Mouse (Mus musculus) lung, postnatal 10 days (tissue): Measurements from ENCODE around the gene Ccdc60.

Source experiments
- DNase-seq: peaks from one replicate; pipeline ENCODE4 v3.0.0; 2021

The Ccdc60 gene

GRCm38 (mm10) chr5:116288849-116289570 lies at the start of gene Ccdc60:
TSS of gene Ccdc60 (minus strand) at chr5:116288985.
- peak; percentile 27 for DNase-seq

- DNase-seq: no peak
Measured at GRCm38 (mm10) chr5:116336191-116336590, 47.4 kb upstream of the Ccdc60 start.

- DNase-seq: no peak
Measured at GRCm38 (mm10) chr5:116328911-116329310, 40.1 kb upstream of the Ccdc60 start.

GRCm38 (mm10) chr5:116323401-116323800 lies 34.6 kb upstream of the Ccdc60 start:
- no peak for DNase-seq

- DNase-seq: no peak
Measured at GRCm38 (mm10) chr5:116322365-116323027, 33.7 kb upstream of the Ccdc60 start.

- no peak for DNase-seq
Measured at GRCm38 (mm10) chr5:116313711-116314110, 24.9 kb upstream of the Ccdc60 start.

GRCm38 (mm10) chr5:116312111-116312737 lies 23.4 kb upstream of the Ccdc60 start:
- no peak for DNase-seq

- no peak for DNase-seq
Measured at GRCm38 (mm10) chr5:116311636-116312035, 22.9 kb upstream of the Ccdc60 start.

- DNase-seq: peak; percentile 56
Measured at GRCm38 (mm10) chr5:116309383-116309801, 20.6 kb upstream of the Ccdc60 start.

GRCm38 (mm10) chr5:116305557-116305956 lies 16.8 kb upstream of the Ccdc60 start:
- DNase-seq: no peak

GRCm38 (mm10) chr5:116305146-116305545 lies 16.4 kb upstream of the Ccdc60 start:
- DNase-seq: peak; percentile 18

GRCm38 (mm10) chr5:116300984-116301383 lies 12.2 kb upstream of the Ccdc60 start:
- peak; percentile 42 for DNase-seq

GRCm38 (mm10) chr5:116293501-116293900 lies 4.7 kb upstream of the Ccdc60 start:
- no peak for DNase-seq

GRCm38 (mm10) chr5:116290584-116290983 lies 1.8 kb upstream of the Ccdc60 start:
- DNase-seq: no peak

GRCm38 (mm10) chr5:116289897-116290296 lies 1.1 kb upstream of the Ccdc60 start:
- DNase-seq: peak; percentile 64

GRCm38 (mm10) chr5:116288183-116288582 lies 602 bp downstream of the Ccdc60 start:
- DNase-seq: no peak

GRCm38 (mm10) chr5:116285532-116286176 lies 3.1 kb downstream of the Ccdc60 start:
- DNase-seq: no peak

- no peak for DNase-seq
Measured at GRCm38 (mm10) chr5:116280518-116280917, 8.3 kb downstream of the Ccdc60 start.

GRCm38 (mm10) chr5:116278436-116278918 lies 10.3 kb downstream of the Ccdc60 start:
- no peak for DNase-seq

- DNase-seq: no peak
Measured at GRCm38 (mm10) chr5:116277951-116278350, 10.8 kb downstream of the Ccdc60 start.

GRCm38 (mm10) chr5:116274818-116275217 lies 14.0 kb downstream of the Ccdc60 start:
- no peak for DNase-seq

- no peak for DNase-seq
Measured at GRCm38 (mm10) chr5:116274365-116274764, 14.4 kb downstream of the Ccdc60 start.
